Mouse (Mus musculus): ENCODE results near the gene Nfil3. TPM values are rescaled to one million over a fixed set of nuclear protein-coding genes. Genes with fewer than 3 reads are reported as not detected.

The Nfil3 gene
- total and polyA plus RNA-seq, 3 experiments = 0.35 to 0.93 TPM; not detected in 1

GRCm38 (mm10) chr13:52979331-52980051 is 1.4 kb downstream of the Nfil3 start:
- H3K27ac ChIP-seq (ENCODE audit: control insufficient read depth, low read depth, low read length) = no peak overlapping the region
- no peaks in the 10 kb centered on the region for H3K27me3 ChIP-seq (ENCODE audit: control insufficient read depth in 1 of 2, insufficient read depth in 2 of 2, low read length in 2 of 2)

GRCm38 (mm10) chr13:52978321-52978981 is 2.4 kb downstream of the Nfil3 start:
- Histone ChIP-seq H3K27me3 (ENCODE audit: control insufficient read depth in 1 of 2, insufficient read depth in 2 of 2, low read length in 2 of 2) (no peaks in the 10 kb centered on the region), H3K27ac (ENCODE audit: control insufficient read depth, low read depth, low read length) (no peak overlapping the region)
- TF ChIP-seq NELFE (IDR thresholded peaks at IDR 0.05; ENCODE audit: low read depth, low read length) = no peak
- TF ChIP-seq SMC3 (IDR thresholded peaks at IDR 0.05; ENCODE audit: low read depth, low read length) = no peak
- no peak for TF ChIP-seq USF1 (IDR thresholded peaks at IDR 0.05; ENCODE audit: low read depth, low read length)
- TF ChIP-seq JUND (IDR thresholded peaks at IDR 0.05; ENCODE audit: low read depth, low read length) = no peak

More at GRCm38 (mm10) chr13:52979331-52980051, 1.4 kb downstream of the Nfil3 start:
- H3K36me3 ChIP-seq (ENCODE audit: control insufficient read depth in 1 of 2, insufficient read depth in 2 of 2, low read length in 2 of 2) = peaks cover 0 to 2% of the 10 kb centered on the region in 2 experiments; a peak in 1 of 4 replicates
- H3K79me2 ChIP-seq (ENCODE audit: control insufficient read depth, insufficient read depth, low read length, poor library complexity) = no peaks in the 10 kb centered on the region
- no peaks in the 10 kb centered on the region for H3K9me3 ChIP-seq (replicated peaks; ENCODE audit: insufficient read depth, low read length)
- TF ChIP-seq KAT2A (conservative IDR thresholded peaks at IDR 0.05; ENCODE audit: low read depth, low read length) = no peak
- peak; percentile 84; the same call in 1 of the 2 replicates for TF ChIP-seq MEF2A (IDR thresholded peaks at IDR 0.05; ENCODE audit: extremely low read depth, insufficient replicate concordance, low read depth, low read length, poor library complexity, severe bottlenecking)
- no peak for TF ChIP-seq ETS1 (IDR thresholded peaks at IDR 0.05; ENCODE audit: low read depth, low read length)
- no peak for TF ChIP-seq ELF1 (IDR thresholded peaks at IDR 0.05; ENCODE audit: low read depth, low read length)
- TF ChIP-seq ZC3H11A (IDR thresholded peaks at IDR 0.05; ENCODE audit: low read depth, low read length) = no peak
- TF ChIP-seq CTCF (IDR thresholded peaks at IDR 0.05 in 2 of 3, conservative IDR thresholded peaks at IDR 0.05 in 1 of 3; ENCODE audit: control insufficient read depth in 1 of 3, insufficient read depth in 1 of 3, low read depth in 2 of 3, low read length in 3 of 3, poor library complexity in 1 of 3, severe bottlenecking in 1 of 3) = no peak
- no peak for TF ChIP-seq POLR2AphosphoS5 (IDR thresholded peaks at IDR 0.05; ENCODE audit: borderline replicate concordance, low read depth, low read length)
- TF ChIP-seq ZMIZ1 (IDR thresholded peaks at IDR 0.05; ENCODE audit: low read depth, low read length) = no peak
- TF ChIP-seq POLR2AphosphoS2 (IDR thresholded peaks at IDR 0.05; ENCODE audit: low read length) = no peak
- TF ChIP-seq ZNF384 (IDR thresholded peaks at IDR 0.05; ENCODE audit: low read depth, low read length) = peak; percentile 70
- TF ChIP-seq GATA1 (IDR thresholded peaks at IDR 0.05; ENCODE audit: low read depth, low read length) = no peak
- no peak for TF ChIP-seq NRF1 (IDR thresholded peaks at IDR 0.05; ENCODE audit: insufficient read depth, low read depth, low read length, poor library complexity, severe bottlenecking)
- no peak for TF ChIP-seq GABPA (IDR thresholded peaks at IDR 0.05; ENCODE audit: low read depth, low read length)
- H3K9ac ChIP-seq (ENCODE audit: control insufficient read depth, low read depth, low read length, poor library complexity, severe bottlenecking) = no peak overlapping the region
- peak; percentile 34 for DNase-seq (ENCODE audit: low read depth, low spot score)
- peak overlapping the region in 1 of 2 experiments; percentile 30; a peak in 1 of 4 replicates for H3K4me3 ChIP-seq (ENCODE audit: control insufficient read depth in 1 of 2, insufficient read depth in 1 of 2, low read depth in 2 of 2, low read length in 2 of 2)
- no peaks in the 10 kb centered on the region; a peak in 1 of 4 replicates for H3K4me1 ChIP-seq (ENCODE audit: control insufficient read depth in 1 of 2, insufficient read depth in 2 of 2, low read length in 2 of 2)

More at GRCm38 (mm10) chr13:52978321-52978981, 2.4 kb downstream of the Nfil3 start:
- H3K9ac ChIP-seq (ENCODE audit: control insufficient read depth, low read depth, low read length, poor library complexity, severe bottlenecking) = no peak overlapping the region
- no peak overlapping the region for H3K4me3 ChIP-seq (ENCODE audit: control insufficient read depth in 1 of 2, insufficient read depth in 1 of 2, low read depth in 2 of 2, low read length in 2 of 2)
- H3K4me1 ChIP-seq (ENCODE audit: control insufficient read depth in 1 of 2, insufficient read depth in 2 of 2, low read length in 2 of 2) = no peaks in the 10 kb centered on the region; a peak in 1 of 4 replicates
- DNase-seq (ENCODE audit: low read depth, low spot score) = no peak
- H3K36me3 ChIP-seq (ENCODE audit: control insufficient read depth in 1 of 2, insufficient read depth in 2 of 2, low read length in 2 of 2) = peaks cover 0 to 2% of the 10 kb centered on the region in 2 experiments; a peak in 1 of 4 replicates
- H3K9me3 ChIP-seq (replicated peaks; ENCODE audit: insufficient read depth, low read length) = no peaks in the 10 kb centered on the region
- no peaks in the 10 kb centered on the region for H3K79me2 ChIP-seq (ENCODE audit: control insufficient read depth, insufficient read depth, low read length, poor library complexity)
